Mouse (Mus musculus) heart, embryonic 13.5 days (tissue): ENCODE results near the gene Klhl41. TPM values are rescaled to one million over a fixed set of nuclear protein-coding genes. Genes with fewer than 3 reads are reported as not detected.
"Not testable (repeated sequence)": the region's sequence is repeated elsewhere in the genome, so short reads cannot be mapped to it uniquely, and the experiment has no call there.

Source experiments
- ATAC-seq: fragments of 200-750 bp; cut with Nextera tagmentation; 2 replicates; pipeline ENCODE4 v1.8.0; 2017; ENCODE audit warnings: moderate TSS enrichment; ENCODE audit not compliant: insufficient number of reproducible peaks, low FRiP score, low TSS enrichment; ENCODE audit errors: extremely low read depth
- H3K27ac ChIP-seq: fragments of 300-500 bp; sonication (generic); replicated peaks from 2 replicates; pipeline ENCODE4 v1.5.1; 2015; ENCODE audit warnings: moderate library complexity, mild to moderate bottlenecking, inconsistent platforms
- H3K27me3 ChIP-seq: fragments of 300-500 bp; sonication (generic); replicated peaks from 2 replicates; pipeline ENCODE4 v1.6.1; 2015; ENCODE audit warnings: mild to moderate bottlenecking, inconsistent platforms
- H3K36me3 ChIP-seq: fragments of 300-500 bp; sonication (generic); 2 replicates; pipeline ENCODE4 v1.6.1; 2015; ENCODE audit warnings: mild to moderate bottlenecking, inconsistent platforms
- H3K4me1 ChIP-seq: fragments of 300-500 bp; sonication (generic); 2 replicates; pipeline ENCODE4 v1.6.1; 2015; ENCODE audit warnings: inconsistent platforms
- H3K4me2 ChIP-seq: fragments of 300-500 bp; sonication (generic); 2 replicates; pipeline ENCODE4 v1.6.1; 2015; ENCODE audit warnings: inconsistent platforms, mild to moderate bottlenecking, moderate library complexity
- H3K4me3 ChIP-seq: fragments of 300-500 bp; sonication (generic); 2 replicates; pipeline ENCODE4 v1.5.1; 2015; ENCODE audit warnings: moderate library complexity, mild to moderate bottlenecking, inconsistent platforms
- H3K9ac ChIP-seq: fragments of 300-500 bp; sonication (generic); 2 replicates; pipeline ENCODE4 v1.6.1; 2015; ENCODE audit warnings: inconsistent platforms, mild to moderate bottlenecking, moderate library complexity
- H3K9me3 ChIP-seq: fragments of 300-500 bp; sonication (generic); 2 replicates; pipeline ENCODE4 v1.6.1; 2016; ENCODE audit warnings: inconsistent platforms
- WGBS: fragments of 180-500 bp; shearing (Covaris S2); methylation state at CpG from one replicate; pipeline ENCODE4 v1.1.7; 2015; ENCODE audit warnings: mixed read lengths; 5-methylcytosine and 5-hydroxymethylcytosine counted together
- polyA plus RNA-seq: library from polyadenylated mRNA; unstranded; fragments of >200 nt; fragmentation: Nextera tagmentation; extraction: Ambion mirVana; gene quantifications from 2 replicates; pipeline ENCODE4 v1.2.1, GENCODE M21; 2015

The Klhl41 gene
- 14.2 and 17.4 TPM in 2 replicates for polyA plus RNA-seq

- whole genome bisulfite sequencing: 45% methylated on average over 9 of the region's 9 CpGs
- ATAC-seq: no peak
- peaks cover 20% of the 10 kb centered on the region for H3K4me1 ChIP-seq
- peak within 1 kb of the TSS; percentile 46 for H3K4me3 ChIP-seq
- no peaks in the 10 kb centered on the region for H3K27me3 ChIP-seq
- H3K4me2 ChIP-seq: peak within 1 kb of the TSS; percentile 68
- no peaks in the 10 kb centered on the region for H3K9me3 ChIP-seq
- H3K36me3 ChIP-seq: peaks cover 10% of the 10 kb centered on the region; the same call in 1 of the 2 replicates
- H3K27ac ChIP-seq: peak within 1 kb of the TSS; percentile 88
- H3K9ac ChIP-seq: peak within 1 kb of the TSS; percentile 71
Observed at GRCm38 (mm10) chr2:69669853-69670252, at the start of gene Klhl41. TSS of gene Klhl41 (plus strand) at chr2:69670120.

- WGBS: 78% methylated on average over 17 of the region's 17 CpGs
- no peak for ATAC-seq
- H3K36me3 ChIP-seq: no peaks in the 10 kb centered on the region
- H3K9me3 ChIP-seq: no peaks in the 10 kb centered on the region
- no peak overlapping the region for H3K9ac ChIP-seq
- H3K27me3 ChIP-seq: 0 out of 2 replicates have a peak, but pooled peaks cover 5% of the 10 kb centered on the region
- H3K4me3 ChIP-seq: no peak overlapping the region
- no peaks in the 10 kb centered on the region for H3K4me1 ChIP-seq
- no peak overlapping the region for H3K4me2 ChIP-seq
- no peak overlapping the region for H3K27ac ChIP-seq
Observed at GRCm38 (mm10) chr2:69629215-69629614, 40.7 kb upstream of the Klhl41 start.

GRCm38 (mm10) chr2:69629914-69630313 lies 40.0 kb upstream of the Klhl41 start:
- Histone ChIP-seq H3K27me3 (0 out of 2 replicates have a peak, but pooled peaks cover 5% of the 10 kb centered on the region), H3K27ac (no peak overlapping the region), H3K9ac (no peak overlapping the region), H3K4me3 (no peak overlapping the region), H3K4me2 (no peak overlapping the region), H3K4me1 (no peaks in the 10 kb centered on the region), H3K36me3 (no peaks in the 10 kb centered on the region), H3K9me3 (no peaks in the 10 kb centered on the region)
- no peak for ATAC-seq
- WGBS: 79% methylated on average over 6 of the region's 6 CpGs

GRCm38 (mm10) chr2:69630792-69631191 lies 39.1 kb upstream of the Klhl41 start:
- Histone ChIP-seq H3K4me2 (no peak overlapping the region), H3K36me3 (no peaks in the 10 kb centered on the region), H3K9me3 (no peaks in the 10 kb centered on the region), H3K9ac (no peak overlapping the region), H3K27me3 (0 out of 2 replicates have a peak, but pooled peaks cover 5% of the 10 kb centered on the region), H3K27ac (no peak overlapping the region), H3K4me3 (no peak overlapping the region), H3K4me1 (0 out of 2 replicates have a peak, but pooled peaks cover 2% of the 10 kb centered on the region)
- ATAC-seq: no peak
- WGBS: 88% methylated on average over 5 of the region's 5 CpGs

- H3K36me3 ChIP-seq: no peaks in the 10 kb centered on the region
- H3K27ac ChIP-seq: no peak overlapping the region
- H3K9me3 ChIP-seq: no peaks in the 10 kb centered on the region
- H3K4me2 ChIP-seq: no peak overlapping the region
- H3K4me1 ChIP-seq: 0 out of 2 replicates have a peak, but pooled peaks cover 2% of the 10 kb centered on the region
- H3K27me3 ChIP-seq: 0 out of 2 replicates have a peak, but pooled peaks cover 5% of the 10 kb centered on the region
- H3K4me3 ChIP-seq: no peak overlapping the region
- H3K9ac ChIP-seq: no peak overlapping the region
- no peak for ATAC-seq
- 70% methylated on average over 2 of the region's 2 CpGs for WGBS
Observed at GRCm38 (mm10) chr2:69631449-69631848, 38.5 kb upstream of the Klhl41 start.

- H3K27ac ChIP-seq: no peak overlapping the region
- 0 out of 2 replicates have a peak, but pooled peaks cover 2% of the 10 kb centered on the region for H3K4me1 ChIP-seq
- H3K4me3 ChIP-seq: peak overlapping the region; percentile 49
- no peaks in the 10 kb centered on the region for H3K36me3 ChIP-seq
- ATAC-seq: no peak
- no peaks in the 10 kb centered on the region for H3K9me3 ChIP-seq
- peak overlapping the region; percentile 53 for H3K4me2 ChIP-seq
- H3K27me3 ChIP-seq: 0 out of 2 replicates have a peak, but pooled peaks cover 5% of the 10 kb centered on the region
- H3K9ac ChIP-seq: peak overlapping the region; percentile 76
- WGBS: 9% methylated on average over 11 of the region's 11 CpGs
Observed at GRCm38 (mm10) chr2:69635064-69635701, 34.7 kb upstream of the Klhl41 start.

- Histone ChIP-seq H3K27ac (no peak overlapping the region), H3K9me3 (no peaks in the 10 kb centered on the region), H3K9ac (no peak overlapping the region), H3K4me2 (no peak overlapping the region), H3K27me3 (0 out of 2 replicates have a peak, but pooled peaks cover 5% of the 10 kb centered on the region), H3K4me3 (no peak overlapping the region), H3K36me3 (no peaks in the 10 kb centered on the region), H3K4me1 (0 out of 2 replicates have a peak, but pooled peaks cover 2% of the 10 kb centered on the region)
- ATAC-seq: no peak
- WGBS: 64% methylated on average over 6 of the region's 6 CpGs
Observed at GRCm38 (mm10) chr2:69635807-69636206, 34.1 kb upstream of the Klhl41 start.

GRCm38 (mm10) chr2:69637989-69638388 lies 31.9 kb upstream of the Klhl41 start:
- not testable (repeated sequence) for H3K9me3 ChIP-seq, H3K4me2 ChIP-seq, H3K27me3 ChIP-seq, H3K27ac ChIP-seq, ATAC-seq, H3K9ac ChIP-seq, H3K36me3 ChIP-seq, H3K4me1 ChIP-seq, H3K4me3 ChIP-seq
- 70% methylated on average over 7 of the region's 7 CpGs for WGBS

- H3K27me3 ChIP-seq: no peaks in the 10 kb centered on the region
- ATAC-seq: no peak
- H3K4me3 ChIP-seq: no peak overlapping the region
- 0 out of 2 replicates have a peak, but pooled peaks cover 2% of the 10 kb centered on the region for H3K4me1 ChIP-seq
- no peak overlapping the region for H3K4me2 ChIP-seq
- H3K9me3 ChIP-seq: no peaks in the 10 kb centered on the region
- H3K36me3 ChIP-seq: no peaks in the 10 kb centered on the region
- H3K27ac ChIP-seq: no peak overlapping the region
- no peak overlapping the region for H3K9ac ChIP-seq
- 63% methylated on average over 10 of the region's 10 CpGs for WGBS
Observed at GRCm38 (mm10) chr2:69640100-69640499, 29.8 kb upstream of the Klhl41 start.

- no peak overlapping the region for H3K4me3 ChIP-seq
- no peaks in the 10 kb centered on the region for H3K9me3 ChIP-seq
- no peak for ATAC-seq
- no peaks in the 10 kb centered on the region for H3K36me3 ChIP-seq
- no peak overlapping the region for H3K27ac ChIP-seq
- no peak overlapping the region for H3K4me2 ChIP-seq
- H3K9ac ChIP-seq: no peak overlapping the region
- peaks cover 10% of the 10 kb centered on the region for H3K4me1 ChIP-seq
- 88% methylated on average over 11 of the region's 11 CpGs for WGBS
- H3K27me3 ChIP-seq: no peaks in the 10 kb centered on the region
Observed at GRCm38 (mm10) chr2:69644968-69645617, 24.8 kb upstream of the Klhl41 start.

- peak within 1 kb of the TSS; percentile 90 for H3K9ac ChIP-seq
- H3K9me3 ChIP-seq: no peaks in the 10 kb centered on the region
- peak within 1 kb of the TSS; percentile 90 for H3K4me3 ChIP-seq
- no peaks in the 10 kb centered on the region for H3K36me3 ChIP-seq
- 4% methylated on average over 43 of the region's 43 CpGs for WGBS
- peak; percentile 70; the same call in 1 of the 2 replicates for ATAC-seq
- no peaks in the 10 kb centered on the region for H3K27me3 ChIP-seq
- H3K4me1 ChIP-seq: peaks cover 10% of the 10 kb centered on the region
- H3K4me2 ChIP-seq: peak within 1 kb of the TSS; percentile 86
- H3K27ac ChIP-seq: peak within 1 kb of the TSS; percentile 12; the same call in 1 of the 2 replicates
Observed at GRCm38 (mm10) chr2:69646726-69647490, 23.0 kb upstream of the Klhl41 start, which contains the start of gene Bbs5. TSS of gene Bbs5 (plus strand) at chr2:69647171.
